Mouse (Mus musculus) granulocyte monocyte progenitor cell, adult 5-6 weeks (primary cell): Measurements from ENCODE around the gene Ttll3. TPM values are rescaled to one million over a fixed set of nuclear protein-coding genes. Genes with fewer than 3 reads are reported as not detected.

ENCODE experiments used
- ATAC-seq: replicated peaks from 2 replicates; pipeline ENCODE4 v1.8.0; 2016; ENCODE audit warnings: mild to moderate bottlenecking, moderate TSS enrichment, inconsistent platforms; ENCODE audit not compliant: poor library complexity, severe bottlenecking
- total RNA-seq, 2 experiments: library from RNA; stranded (forward) in 1 of 2; stranded (reverse) in 1 of 2; fragments of 200-712, 200-1000 nt in 1 of 2; fragments of >200 nt in 1 of 2; fragmentation: Nextera tagmentation in 1 of 2; gene quantifications; 2 replicates each; pipeline ENCODE4 v1.2.3; 2014 to 2017

Gene Ttll3
- total RNA-seq, 2 experiments from 2014 or later: 1.5 to 1.8 TPM

GRCm38 (mm10) chr6:113418441-113419198 is 29.6 kb downstream of the Ttll3 start:
- peak; percentile 32 for ATAC-seq

GRCm38 (mm10) chr6:113419199-113419587 is 30.1 kb downstream of the Ttll3 start, which contains the start of gene Rpusd3:
TSS of gene Rpusd3 (minus strand) at chr6:113419340.
- peak; percentile 97 for ATAC-seq

GRCm38 (mm10) chr6:113423000-113423399 is 33.9 kb downstream of the Ttll3 start:
- ATAC-seq: no peak

- ATAC-seq: no peak
These were observed 35.1 kb downstream of the Ttll3 start for GRCm38 (mm10) chr6:113424187-113424586.

GRCm38 (mm10) chr6:113426696-113427095 is 37.6 kb downstream of the Ttll3 start:
- no peak for ATAC-seq

- peak; percentile 82 for ATAC-seq
These were observed 38.3 kb downstream of the Ttll3 start for GRCm38 (mm10) chr6:113427397-113427796.

- ATAC-seq: no peak
These were observed 38.9 kb downstream of the Ttll3 start for GRCm38 (mm10) chr6:113428006-113428405.

GRCm38 (mm10) chr6:113429965-113430364 is 40.9 kb downstream of the Ttll3 start:
- ATAC-seq: no peak

GRCm38 (mm10) chr6:113430846-113431245 is 41.8 kb downstream of the Ttll3 start:
- no peak for ATAC-seq

- ATAC-seq: no peak
These were observed 42.7 kb downstream of the Ttll3 start for GRCm38 (mm10) chr6:113431801-113432200.

- no peak for ATAC-seq
These were observed 44.6 kb downstream of the Ttll3 start for GRCm38 (mm10) chr6:113433661-113434060.

- no peak for ATAC-seq
These were observed 45.6 kb downstream of the Ttll3 start for GRCm38 (mm10) chr6:113434691-113435090.

GRCm38 (mm10) chr6:113435664-113436205 is 46.7 kb downstream of the Ttll3 start, which contains the start of gene Cidec:
TSS of gene Cidec (minus strand) at chr6:113435760.
- ATAC-seq: no peak

- ATAC-seq: no peak
These were observed 48.1 kb downstream of the Ttll3 start for GRCm38 (mm10) chr6:113437135-113437534.

- no peak for ATAC-seq
These were observed 49.8 kb downstream of the Ttll3 start for GRCm38 (mm10) chr6:113438721-113439430.

- ATAC-seq: no peak
These were observed 51.6 kb downstream of the Ttll3 start for GRCm38 (mm10) chr6:113440686-113441085.

- peak; percentile 73 for ATAC-seq
These were observed 52.2 kb downstream of the Ttll3 start for GRCm38 (mm10) chr6:113441147-113441680.

- ATAC-seq: no peak
These were observed 53.0 kb downstream of the Ttll3 start for GRCm38 (mm10) chr6:113442087-113442441.

- peak; percentile 86 for ATAC-seq
These were observed 53.5 kb downstream of the Ttll3 start, which contains the start of gene Jagn1 for GRCm38 (mm10) chr6:113442442-113443090. TSS of gene Jagn1 (plus strand) at chr6:113442569.

- ATAC-seq: 0 out of 2 replicates have a peak, but pooled peaks have one; percentile 14
These were observed 54.0 kb downstream of the Ttll3 start for GRCm38 (mm10) chr6:113443091-113443490.
